ENCODE assay signal across 8 mouse cellular contexts in the genomic region with DNA sequence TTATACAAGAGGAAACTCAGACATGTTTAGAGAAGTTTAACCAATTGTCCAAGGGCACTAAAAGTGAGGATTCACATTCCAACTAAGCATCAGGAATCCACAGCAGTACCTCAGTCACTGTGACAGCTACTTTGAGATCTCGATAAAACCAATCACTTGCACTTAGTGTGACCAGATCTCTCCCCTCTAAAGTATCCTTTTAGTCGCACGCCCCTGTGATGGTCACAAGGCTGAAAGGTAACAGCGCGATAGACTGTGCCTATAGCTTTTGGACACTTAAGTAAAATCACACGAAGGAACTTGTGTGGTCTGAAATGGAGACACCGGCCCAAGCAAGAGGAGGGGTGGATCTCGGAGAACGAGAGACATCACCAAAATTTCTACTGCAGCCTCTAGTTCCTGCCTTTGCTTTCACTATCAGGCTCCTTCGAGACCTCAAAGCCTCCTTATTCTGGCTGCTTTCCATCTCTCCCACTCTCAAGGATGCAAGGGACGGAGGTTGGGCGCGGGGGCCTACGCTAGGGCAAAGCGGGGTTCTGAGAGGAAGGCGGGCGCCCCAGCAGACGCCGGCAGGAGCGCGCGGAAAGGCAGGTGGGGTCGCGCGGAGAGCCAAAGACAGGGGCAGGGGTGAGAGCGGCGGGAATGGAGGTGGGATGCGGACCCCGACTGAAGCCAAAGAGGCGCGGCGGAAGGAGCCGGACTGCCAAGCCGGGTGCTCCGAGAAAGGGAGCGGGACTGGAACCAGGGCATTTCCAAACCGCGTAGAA. TPM values are rescaled to one million over a fixed set of nuclear protein-coding genes. Genes with fewer than 3 reads are reported as not detected.
DNase-seq lines count a peak whose midpoint lies in the region; ATAC-seq and TF ChIP-seq lines count a peak whose summit lies in the region.

Gene Samd15, plus strand, starts transcription at position 518 of the 767 bp plus-strand sequence.

- H3K4me3 ChIP-seq in heart, embryonic 10.5 days, result peak within 1 kb of the TSS; percentile 95
- H3K4me3 ChIP-seq in kidney, adult 2 months (ENCODE audit: insufficient read depth, low read depth, low read length), result peak within 1 kb of the TSS; percentile 89
- H3K4me3 ChIP-seq in liver, adult 2 months (ENCODE audit: insufficient read depth, low read depth, low read length), result peak within 1 kb of the TSS; percentile 90
- peak within 1 kb of the TSS; percentile 94 for H3K4me3 ChIP-seq in midbrain, postnatal 0 days (ENCODE audit: low read depth, low read length)

- TF ChIP-seq CTCF in kidney, adult 2 months (conservative IDR thresholded peaks at IDR 0.05; ENCODE audit: insufficient read depth, insufficient read length, low read depth, low read length), result no peak
- no peak for TF ChIP-seq CTCF in liver, adult 2 months (IDR thresholded peaks at IDR 0.05; ENCODE audit: low read depth, low read length)
- no peak for TF ChIP-seq CTCF in midbrain, postnatal 0 days (IDR thresholded peaks at IDR 0.05)

- no peaks in the 10 kb centered on the region for H3K9me3 ChIP-seq in heart, embryonic 10.5 days
- H3K9me3 ChIP-seq in midbrain, postnatal 0 days (ENCODE audit: low read length), result no peaks in the 10 kb centered on the region

- H3K4me2 ChIP-seq in midbrain, postnatal 0 days (ENCODE audit: low read depth, low read length, poor library complexity, severe bottlenecking), result peak within 1 kb of the TSS; percentile 80

- H3K9ac ChIP-seq in liver, adult 2 months (ENCODE audit: low read depth, low read length), result peak within 1 kb of the TSS; percentile 91
- H3K9ac ChIP-seq in midbrain, postnatal 0 days (replicated peaks; ENCODE audit: low read length, poor library complexity, severe bottlenecking), result peak within 1 kb of the TSS; percentile 98

- DNase-seq in 3T3-L1 (ENCODE audit: low read depth, low spot score) (peak; percentile 48), ZHBTc4 (ENCODE audit: low read depth, low spot score) (peak; percentile 65)
- peak; percentile 59 for DNase-seq in embryo, embryonic 11 days
- no peak for DNase-seq in heart, embryonic 10.5 days (ENCODE audit: low spot score)
- DNase-seq in kidney, adult 2 months, result peak; percentile 43
- no peak for DNase-seq in liver, adult 2 months (ENCODE audit: extremely low read depth, low read depth, low spot score)
- peak; percentile 42 for DNase-seq in midbrain, postnatal 0 days (ENCODE audit: low spot score)
- peak; percentile 17 for DNase-seq in telencephalon, adult 2 months (ENCODE audit: low read depth, low spot score)

- peaks cover 5% of the 10 kb centered on the region; the same call in 1 of the 2 replicates for H3K4me1 ChIP-seq in heart, embryonic 10.5 days
- H3K4me1 ChIP-seq in kidney, adult 2 months (ENCODE audit: control insufficient read depth, insufficient read depth, low read length), result peaks cover 8% of the 10 kb centered on the region; the same call in 1 of the 2 replicates
- H3K4me1 ChIP-seq in liver, adult 2 months (ENCODE audit: control insufficient read depth, insufficient read depth, low read length), result peaks cover 4% of the 10 kb centered on the region; the same call in 1 of the 2 replicates
- peaks cover 2% of the 10 kb centered on the region; the same call in 1 of the 2 replicates for H3K4me1 ChIP-seq in midbrain, postnatal 0 days (ENCODE audit: insufficient read depth, low read length)

- H3K27me3 ChIP-seq in heart, embryonic 10.5 days (ENCODE audit: insufficient read depth, poor library complexity, severe bottlenecking), result no peaks in the 10 kb centered on the region
- H3K27me3 ChIP-seq in kidney, adult 2 months (replicated peaks; ENCODE audit: control insufficient read depth, insufficient read depth, low read length), result no peaks in the 10 kb centered on the region
- H3K27me3 ChIP-seq in liver, adult 2 months (ENCODE audit: control insufficient read depth, insufficient read depth, low read length), result no peaks in the 10 kb centered on the region
- no peaks in the 10 kb centered on the region for H3K27me3 ChIP-seq in midbrain, postnatal 0 days (ENCODE audit: insufficient read depth, low read length)

- no peak for TF ChIP-seq POLR2A in kidney, adult 2 months (IDR thresholded peaks at IDR 0.05; ENCODE audit: low read depth, low read length)
- TF ChIP-seq POLR2A in liver, adult 2 months (IDR thresholded peaks at IDR 0.05; ENCODE audit: extremely low read depth, insufficient read depth, low read length), result no peak

- ATAC-seq in midbrain, postnatal 0 days (ENCODE audit: low FRiP score), result peak; percentile 75

- peak within 1 kb of the TSS; percentile 91 for H3K27ac ChIP-seq in heart, embryonic 10.5 days
- peak within 1 kb of the TSS; percentile 29 for H3K27ac ChIP-seq in kidney, adult 2 months (ENCODE audit: insufficient read depth, low read depth, low read length)
- no peak within 1 kb of the TSS for H3K27ac ChIP-seq in liver, adult 2 months (replicated peaks; ENCODE audit: insufficient read depth, low read depth, low read length)
- peak within 1 kb of the TSS; percentile 96 for H3K27ac ChIP-seq in midbrain, postnatal 0 days (ENCODE audit: low read depth, low read length)

- peaks cover 4% of the 10 kb centered on the region; the same call in 1 of the 2 replicates for H3K79me2 ChIP-seq in liver, adult 2 months (ENCODE audit: control insufficient read depth, insufficient read depth, low read length)

- H3K36me3 ChIP-seq in heart, embryonic 10.5 days, result no peaks in the 10 kb centered on the region
- no peaks in the 10 kb centered on the region for H3K36me3 ChIP-seq in kidney, adult 2 months (ENCODE audit: control insufficient read depth, insufficient read depth, low read length)
- no peaks in the 10 kb centered on the region for H3K36me3 ChIP-seq in liver, adult 2 months (ENCODE audit: control insufficient read depth, insufficient read depth, low read length)
- H3K36me3 ChIP-seq in midbrain, postnatal 0 days (ENCODE audit: insufficient read depth, low read length), result no peaks in the 10 kb centered on the region

- under 1% methylated on average over 38 of the region's 38 CpGs for WGBS in heart, embryonic 10.5 days
- under 1% methylated on average over 38 of the region's 38 CpGs for WGBS in kidney, adult 2 months
- WGBS in liver, adult 2 months, result 3% methylated on average over 37 of the region's 38 CpGs
- WGBS in midbrain, postnatal 0 days, result under 1% methylated on average over 38 of the region's 38 CpGs

RNA-seq across cellular contexts. Expression of gene Samd15, which starts in this region (rescaled TPM):
- 2.1 and 2.3 TPM in 2 replicates for polyA plus RNA-seq in heart, embryonic 10.5 days (2016; fragmentation: Nextera tagmentation; extraction: Ambion mirVana)
- 0.12 TPM in 1 of 2 replicates, not detected in the other for polyA plus RNA-seq in kidney, adult 2 months (2012; rRNA removed)
- total RNA-seq in liver, adult 2 months (2014; rRNA removed), result not detected in 2 replicates
- polyA plus RNA-seq in liver, adult 2 months (2012; rRNA removed), result not detected in 2 replicates
- total RNA-seq in midbrain, postnatal 0 days (2014; rRNA removed), result 0.55 and 0.61 TPM in 2 replicates
- 1.9 and 3.1 TPM in 2 replicates for polyA plus RNA-seq in midbrain, postnatal 0 days (2015; fragmentation: Nextera tagmentation; extraction: Ambion mirVana)

Comparison
In these comparisons a context has a peak if more than half of its experiments do, and no peak if none do; other contexts are left out.
1. Peak in DNase-seq, H3K4me3 ChIP-seq and H3K27ac ChIP-seq in kidney, adult 2 months; RNA of the gene not detected or under 1 TPM.
2. DNase-seq: peak in 3T3-L1 (single experiment), ZHBTc4 (single experiment), embryo, embryonic 11 days (single experiment), midbrain, postnatal 0 days (single experiment) and telencephalon, adult 2 months (single experiment); none in heart, embryonic 10.5 days (single experiment) and liver, adult 2 months (single experiment).
3. Peak in every context shown above with its lines, with median percentiles within 50 percentile points of each other: H3K4me3 ChIP-seq.